Mouse (Mus musculus) olfactory bulb, adult 2 months (tissue): ENCODE data around the gene Bace2.

Source experiments
- CTCF ChIP-seq: fragments of 200-500 bp; IDR thresholded peaks from 2 replicates; pipeline ENCODE4 v1.5.1; 2012; ENCODE audit warnings: low read depth, mild to moderate bottlenecking, low read length, moderate library complexity; ENCODE audit not compliant: insufficient read depth
- POLR2A ChIP-seq: fragments of 200-500 bp; IDR thresholded peaks from 2 replicates; pipeline ENCODE4 v1.6.1; 2012; ENCODE audit warnings: mild to moderate bottlenecking, low read depth, low read length, moderate library complexity; ENCODE audit not compliant: insufficient read depth

- TF ChIP-seq POLR2A (no peak), CTCF (no peak)
Observed at GRCm38 (mm10) chr16:97438191-97438590, 81.6 kb downstream of the Bace2 start.
